Mouse (Mus musculus): ENCODE measurements around the gene Rab3a. TPM values are rescaled to one million over a fixed set of nuclear protein-coding genes. Genes with fewer than 3 reads are reported as not detected.

The Rab3a gene
- polyA plus RNA-seq, 1 experiment from 2014 or later = 87.8 TPM

DNA sequence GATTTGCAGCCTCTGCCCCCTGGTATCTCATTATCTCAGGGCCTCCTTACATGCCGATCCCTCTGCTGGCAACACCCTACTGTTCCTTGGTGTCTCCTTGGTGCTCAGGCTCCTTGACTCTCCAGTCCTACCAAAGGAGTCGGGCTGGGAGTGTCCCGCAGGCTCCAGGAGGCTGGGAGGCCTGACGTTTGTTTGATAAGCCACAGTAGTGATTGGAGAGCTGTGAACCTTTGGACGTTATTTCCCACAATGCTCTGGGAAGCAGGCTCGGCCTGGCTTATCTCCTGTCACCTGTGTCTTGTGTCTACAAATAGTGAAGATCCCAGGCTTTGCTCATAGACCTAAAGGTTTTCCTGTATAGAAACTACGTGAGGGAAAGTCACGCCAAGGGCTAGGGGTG, 9.5 kb downstream of the Rab3a start:
- Histone ChIP-seq H3K36me3 (replicated peaks) (peaks cover 16% of the 10 kb centered on the region), H3K4me3 (replicated peaks) (no peak overlapping the region), H3K4me2 (no peak overlapping the region), H3K9me3 (no peaks in the 10 kb centered on the region), H3K27me3 (peaks cover 17% of the 10 kb centered on the region), H3K4me1 (peaks cover 42% of the 10 kb centered on the region), H3K9ac (no peak overlapping the region), H3K27ac (no peak overlapping the region)
- 87% methylated on average over 8 of the region's 8 CpGs for whole genome bisulfite sequencing
- no peak for ATAC-seq (ENCODE audit: low FRiP score)

GRCm38 (mm10) chr8:70764676-70765075, 10.2 kb downstream of the Rab3a start:
- Histone ChIP-seq H3K4me1 (peaks cover 39% of the 10 kb centered on the region), H3K9ac (no peak overlapping the region), H3K4me2 (no peak overlapping the region), H3K27me3 (peaks cover 17% of the 10 kb centered on the region), H3K36me3 (replicated peaks) (peaks cover 19% of the 10 kb centered on the region), H3K9me3 (no peaks in the 10 kb centered on the region), H3K27ac (no peak overlapping the region), H3K4me3 (replicated peaks) (no peak overlapping the region)
- ATAC-seq (ENCODE audit: low FRiP score) = no peak
- WGBS = 92% methylated on average over 13 of the region's 13 CpGs

DNA sequence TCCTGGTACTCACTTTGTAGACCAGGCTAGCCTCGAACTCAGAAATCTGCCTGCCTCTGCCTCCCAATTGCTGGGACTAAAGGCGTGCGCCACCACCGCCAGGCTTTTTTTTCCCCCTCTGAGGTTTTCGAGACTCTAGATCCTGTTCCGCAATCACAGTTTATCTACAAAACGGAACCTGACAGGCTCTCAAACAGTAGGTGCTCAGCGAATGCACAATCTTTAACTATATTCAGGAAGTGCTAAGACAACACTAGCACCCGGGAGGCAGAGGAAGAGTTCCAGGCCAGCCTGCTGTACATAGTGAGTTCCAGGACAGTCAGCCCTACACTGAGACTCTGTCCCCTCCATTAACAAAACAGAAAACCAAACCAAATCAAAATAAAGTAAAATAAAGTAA, 10.8 kb downstream of the Rab3a start:
- peak overlapping the region; percentile 52 for H3K4me2 ChIP-seq
- 0 out of 2 replicates have a peak overlapping the region, but pooled peaks have one; percentile 61 for H3K9ac ChIP-seq
- H3K27ac ChIP-seq = no peak overlapping the region
- peaks cover 17% of the 10 kb centered on the region for H3K27me3 ChIP-seq
- H3K36me3 ChIP-seq (replicated peaks) = peaks cover 22% of the 10 kb centered on the region
- H3K4me3 ChIP-seq (replicated peaks) = peak overlapping the region; percentile 28; the same call in 1 of the 2 replicates
- H3K4me1 ChIP-seq = peaks cover 33% of the 10 kb centered on the region
- H3K9me3 ChIP-seq = no peaks in the 10 kb centered on the region
- WGBS = 90% methylated on average over 9 of the region's 9 CpGs
- no peak for ATAC-seq (ENCODE audit: low FRiP score)

DNA sequence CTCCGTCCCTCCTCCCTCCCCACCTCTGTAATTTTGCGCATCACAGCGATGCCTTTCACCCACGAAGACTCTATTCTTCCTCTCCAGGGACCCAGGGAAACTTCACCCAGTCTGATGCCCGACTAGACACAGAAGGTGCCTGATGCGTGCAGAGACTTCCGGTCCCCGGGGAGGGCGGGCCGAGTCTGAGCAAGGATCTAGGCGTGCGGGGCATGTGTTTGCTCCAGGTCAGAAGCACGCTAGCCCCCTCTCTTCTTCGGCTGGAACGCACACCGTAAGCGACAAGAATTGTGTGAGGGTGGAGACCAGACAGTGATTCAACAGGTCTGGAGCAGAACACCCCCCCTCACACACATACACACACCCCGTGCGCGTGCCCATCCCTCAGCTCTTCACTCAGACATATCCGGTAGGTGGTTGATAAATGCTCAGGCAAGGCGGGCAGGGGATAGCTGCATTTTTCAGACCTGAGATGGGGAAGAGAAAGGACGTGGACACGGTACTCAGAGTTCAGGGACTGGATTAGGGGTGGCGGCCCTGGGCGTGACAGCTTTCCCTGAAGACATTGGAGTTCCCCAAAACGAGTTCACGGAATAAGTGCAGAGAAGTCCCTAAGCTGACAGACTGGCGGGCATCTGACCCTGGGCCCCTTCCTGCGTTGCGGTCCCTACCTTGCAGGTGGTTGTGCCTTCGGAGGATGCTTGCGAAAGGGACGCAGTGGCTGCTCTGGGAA, 11.5 kb downstream of the Rab3a start:
- Histone ChIP-seq H3K27me3 (peaks cover 21% of the 10 kb centered on the region), H3K27ac (no peak overlapping the region), H3K4me3 (replicated peaks) (peak overlapping the region; percentile 28), H3K36me3 (replicated peaks) (peaks cover 29% of the 10 kb centered on the region), H3K4me1 (peaks cover 31% of the 10 kb centered on the region), H3K9me3 (no peaks in the 10 kb centered on the region), H3K4me2 (peak overlapping the region; percentile 52), H3K9ac (peak overlapping the region; percentile 61)
- ATAC-seq (ENCODE audit: low FRiP score) = no peak
- WGBS = 3% methylated on average over 34 of the region's 34 CpGs

- ATAC-seq (ENCODE audit: low FRiP score) = 0 out of 2 replicates have a peak, but pooled peaks have one; percentile 8
- 9% methylated on average over 21 of the region's 21 CpGs for WGBS
- Histone ChIP-seq H3K36me3 (replicated peaks) (peaks cover 37% of the 10 kb centered on the region), H3K4me2 (peak overlapping the region; percentile 52), H3K4me1 (peaks cover 28% of the 10 kb centered on the region), H3K9me3 (no peaks in the 10 kb centered on the region), H3K9ac (peak overlapping the region; percentile 61), H3K27ac (no peak overlapping the region), H3K4me3 (replicated peaks) (peak overlapping the region; percentile 28), H3K27me3 (peaks cover 22% of the 10 kb centered on the region)
Measured at GRCm38 (mm10) chr8:70766571-70767440, 12.3 kb downstream of the Rab3a start.

DNA sequence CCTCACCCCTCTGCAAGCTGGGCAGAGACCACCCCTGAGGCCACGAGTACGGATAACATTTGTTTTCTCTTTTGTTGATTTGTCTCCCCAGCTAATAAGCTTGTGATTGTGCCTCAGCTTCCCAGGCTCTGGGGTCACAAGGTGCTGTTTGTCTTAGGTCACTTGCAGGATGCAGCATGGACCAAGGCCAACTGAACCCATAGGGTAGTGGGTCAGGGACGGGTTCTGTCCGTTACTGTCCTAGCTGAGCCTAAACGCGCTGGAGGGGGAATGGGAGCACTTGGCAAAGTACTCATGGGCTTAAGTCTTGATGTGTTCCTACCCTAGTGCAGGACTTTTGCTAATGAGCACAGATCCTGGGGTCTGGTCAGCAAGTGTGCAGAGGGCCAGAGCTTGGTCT, 13.0 kb downstream of the Rab3a start:
- H3K27me3 ChIP-seq = peaks cover 22% of the 10 kb centered on the region
- no peak for ATAC-seq (ENCODE audit: low FRiP score)
- H3K9ac ChIP-seq = no peak overlapping the region
- WGBS = 82% methylated on average over 6 of the region's 6 CpGs
- no peak overlapping the region for H3K27ac ChIP-seq
- H3K4me3 ChIP-seq (replicated peaks) = no peak overlapping the region
- H3K4me2 ChIP-seq = no peak overlapping the region
- H3K36me3 ChIP-seq (replicated peaks) = peaks cover 44% of the 10 kb centered on the region
- no peaks in the 10 kb centered on the region for H3K9me3 ChIP-seq
- peaks cover 28% of the 10 kb centered on the region for H3K4me1 ChIP-seq

- peaks cover 52% of the 10 kb centered on the region for H3K36me3 ChIP-seq (replicated peaks)
- no peak overlapping the region for H3K9ac ChIP-seq
- H3K27ac ChIP-seq = no peak overlapping the region
- H3K4me2 ChIP-seq = no peak overlapping the region
- H3K4me1 ChIP-seq = peaks cover 34% of the 10 kb centered on the region
- H3K4me3 ChIP-seq (replicated peaks) = no peak overlapping the region
- WGBS = 94% methylated on average over 32 of the region's 32 CpGs
- no peaks in the 10 kb centered on the region for H3K9me3 ChIP-seq
- ATAC-seq (ENCODE audit: low FRiP score) = no peak
- H3K27me3 ChIP-seq = peaks cover 22% of the 10 kb centered on the region
Measured at GRCm38 (mm10) chr8:70768231-70768776, 13.8 kb downstream of the Rab3a start.

DNA sequence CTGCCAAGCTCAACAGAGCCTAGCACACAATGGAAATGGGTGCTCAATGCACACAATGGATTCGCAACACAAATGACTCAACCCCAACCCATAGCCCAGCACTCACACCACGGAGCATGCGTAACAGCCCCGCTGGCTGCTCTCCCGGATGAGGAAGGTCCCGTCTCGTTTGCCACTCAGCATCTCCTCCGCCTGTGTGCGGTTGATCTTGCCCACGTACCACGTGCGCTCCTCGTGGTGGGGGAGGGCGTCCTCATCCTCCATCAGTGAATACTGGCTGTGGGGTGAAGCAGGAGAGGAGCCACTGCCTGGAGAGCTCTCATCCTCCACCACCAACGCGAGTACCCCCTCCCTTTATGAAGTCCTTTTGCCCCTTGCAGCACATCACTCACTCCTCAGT, 14.5 kb downstream of the Rab3a start:
- ATAC-seq (ENCODE audit: low FRiP score) = peak; percentile 12
- Histone ChIP-seq H3K9me3 (no peaks in the 10 kb centered on the region), H3K36me3 (replicated peaks) (peaks cover 59% of the 10 kb centered on the region), H3K4me1 (peaks cover 39% of the 10 kb centered on the region), H3K4me3 (replicated peaks) (no peak overlapping the region), H3K27ac (no peak overlapping the region), H3K4me2 (no peak overlapping the region), H3K27me3 (peaks cover 22% of the 10 kb centered on the region), H3K9ac (no peak overlapping the region)
- 85% methylated on average over 16 of the region's 16 CpGs for WGBS

GRCm38 (mm10) chr8:70769359-70769758, 14.9 kb downstream of the Rab3a start:
- Histone ChIP-seq H3K27me3 (peaks cover 22% of the 10 kb centered on the region), H3K9ac (no peak overlapping the region)

DNA sequence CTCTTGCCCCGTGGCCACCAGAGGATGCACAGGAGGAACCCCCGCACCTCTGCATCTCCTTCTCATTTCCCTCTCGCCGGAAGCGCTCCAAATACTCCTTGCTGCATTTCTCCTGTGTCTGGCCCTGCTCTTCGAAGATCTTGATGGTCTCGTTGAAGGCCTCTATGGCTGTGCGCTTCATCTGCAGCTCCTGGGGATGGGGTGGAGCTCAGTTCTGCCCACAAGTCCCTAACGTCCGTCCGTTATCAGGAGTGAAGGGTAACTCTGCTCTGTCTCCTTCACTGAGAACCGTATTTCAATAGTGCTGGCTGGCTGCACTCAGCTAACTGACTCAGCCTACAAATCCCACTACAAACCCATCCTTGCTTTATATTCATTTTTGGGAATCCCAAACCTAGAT, 15.4 kb downstream of the Rab3a start:
- peaks cover 68% of the 10 kb centered on the region for H3K36me3 ChIP-seq (replicated peaks)
- no peak overlapping the region for H3K27ac ChIP-seq
- no peak overlapping the region for H3K9ac ChIP-seq
- WGBS = 73% methylated on average over 12 of the region's 12 CpGs
- no peak for ATAC-seq (ENCODE audit: low FRiP score)
- H3K27me3 ChIP-seq = peaks cover 22% of the 10 kb centered on the region
- no peak overlapping the region for H3K4me3 ChIP-seq (replicated peaks)
- H3K9me3 ChIP-seq = no peaks in the 10 kb centered on the region
- H3K4me2 ChIP-seq = no peak overlapping the region
- H3K4me1 ChIP-seq = peaks cover 48% of the 10 kb centered on the region

More at GRCm38 (mm10) chr8:70769359-70769758, 14.9 kb downstream of the Rab3a start:
- no peak overlapping the region for H3K4me3 ChIP-seq (replicated peaks)
- H3K27ac ChIP-seq = no peak overlapping the region
- H3K9me3 ChIP-seq = no peaks in the 10 kb centered on the region
- H3K4me2 ChIP-seq = no peak overlapping the region
- H3K4me1 ChIP-seq = peaks cover 43% of the 10 kb centered on the region
- H3K36me3 ChIP-seq (replicated peaks) = peaks cover 63% of the 10 kb centered on the region
- 7% methylated on average over 26 of the region's 26 CpGs for WGBS
- ATAC-seq (ENCODE audit: low FRiP score) = peak; percentile 78

GRCm38 (mm10) chr8:70770748-70771147, 16.3 kb downstream of the Rab3a start:
- peaks cover 22% of the 10 kb centered on the region for H3K27me3 ChIP-seq
- WGBS = 95% methylated on average over 13 of the region's 13 CpGs
- peaks cover 70% of the 10 kb centered on the region for H3K36me3 ChIP-seq (replicated peaks)
- ATAC-seq (ENCODE audit: low FRiP score) = no peak
- H3K4me3 ChIP-seq (replicated peaks) = no peak overlapping the region
- H3K4me2 ChIP-seq = no peak overlapping the region
- peaks cover 52% of the 10 kb centered on the region for H3K4me1 ChIP-seq
- H3K9ac ChIP-seq = no peak overlapping the region; the same call in 1 of the 2 replicates
- H3K27ac ChIP-seq = no peak overlapping the region
- no peaks in the 10 kb centered on the region for H3K9me3 ChIP-seq

- WGBS = 97% methylated on average over 7 of the region's 7 CpGs
- no peak overlapping the region for H3K27ac ChIP-seq
- H3K4me3 ChIP-seq (replicated peaks) = no peak overlapping the region
- H3K9ac ChIP-seq = no peak overlapping the region
- no peaks in the 10 kb centered on the region for H3K9me3 ChIP-seq
- no peak overlapping the region for H3K4me2 ChIP-seq
- peaks cover 51% of the 10 kb centered on the region for H3K4me1 ChIP-seq
- H3K36me3 ChIP-seq (replicated peaks) = peaks cover 70% of the 10 kb centered on the region
- peaks cover 20% of the 10 kb centered on the region for H3K27me3 ChIP-seq
- no peak for ATAC-seq (ENCODE audit: low FRiP score)
Measured at GRCm38 (mm10) chr8:70771217-70771616, 16.7 kb downstream of the Rab3a start.
